Mouse (Mus musculus) brain, adult 2 months (tissue): Measurements from ENCODE around the gene Vps13d.

Experiments used
- DNase-seq: peaks from one replicate; pipeline ENCODE4 v3.0.0; 2011; ENCODE audit warnings: low read depth, low spot score

The Vps13d gene

DNA sequence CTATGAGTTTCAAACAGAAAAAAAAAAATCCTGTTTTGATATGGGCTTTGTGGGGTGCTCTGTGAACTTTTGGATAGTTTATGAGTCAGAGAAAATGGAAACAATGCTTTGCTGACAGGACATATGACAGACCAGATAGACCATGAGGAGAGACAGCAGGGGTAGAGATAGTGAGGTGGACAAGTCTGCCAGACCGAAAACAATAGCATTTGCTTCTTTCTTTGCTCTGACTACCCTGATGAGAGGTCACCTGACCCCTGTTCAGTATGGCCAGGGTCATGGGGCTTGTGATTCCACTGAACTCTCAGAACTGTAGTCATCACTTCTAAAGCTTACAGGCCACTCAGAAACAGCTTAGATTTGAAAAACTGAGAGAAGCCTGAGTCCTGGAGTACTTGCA lies 217.7 kb downstream of the Vps13d start:
- no peak for DNase-seq

DNA sequence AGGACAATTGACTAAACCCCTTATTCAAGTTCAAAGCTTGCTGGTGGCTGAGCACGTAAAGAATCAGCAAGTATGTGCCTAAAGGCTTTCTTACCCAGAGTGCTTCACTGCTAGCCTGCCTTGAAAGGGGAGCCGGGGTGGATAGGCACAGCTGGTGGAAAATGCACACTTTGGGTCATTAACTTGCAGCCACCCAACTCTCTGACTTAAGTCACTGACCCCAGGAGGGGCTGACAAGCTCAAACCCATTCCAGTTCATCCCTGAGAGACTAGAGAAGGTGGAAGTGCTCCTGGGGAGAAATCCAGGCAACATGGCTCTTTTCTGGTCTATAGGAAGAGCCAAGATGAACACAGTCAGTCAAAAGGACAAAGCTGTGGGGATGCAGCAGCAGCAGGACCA lies 219.3 kb downstream of the Vps13d start:
- no peak for DNase-seq

DNA sequence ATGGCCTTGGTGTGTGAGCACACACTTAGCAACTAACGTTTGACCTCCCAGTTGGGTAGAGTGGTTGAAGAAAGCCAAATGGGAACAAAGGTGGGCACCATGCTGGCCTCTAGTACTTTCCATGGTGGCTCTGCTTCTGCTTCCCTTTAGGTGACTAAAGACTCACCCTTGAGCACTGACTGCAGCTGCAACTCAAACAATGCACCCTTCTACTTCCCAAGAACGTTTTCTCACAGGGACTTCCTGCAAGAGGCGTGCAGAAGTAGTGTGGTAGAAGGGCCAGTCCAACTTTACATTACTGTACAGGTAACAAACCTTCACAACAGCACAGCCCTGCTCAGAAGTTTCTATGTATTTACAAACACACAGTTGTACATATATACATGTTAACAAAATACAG lies 220.3 kb downstream of the Vps13d start:
- no peak for DNase-seq

DNA sequence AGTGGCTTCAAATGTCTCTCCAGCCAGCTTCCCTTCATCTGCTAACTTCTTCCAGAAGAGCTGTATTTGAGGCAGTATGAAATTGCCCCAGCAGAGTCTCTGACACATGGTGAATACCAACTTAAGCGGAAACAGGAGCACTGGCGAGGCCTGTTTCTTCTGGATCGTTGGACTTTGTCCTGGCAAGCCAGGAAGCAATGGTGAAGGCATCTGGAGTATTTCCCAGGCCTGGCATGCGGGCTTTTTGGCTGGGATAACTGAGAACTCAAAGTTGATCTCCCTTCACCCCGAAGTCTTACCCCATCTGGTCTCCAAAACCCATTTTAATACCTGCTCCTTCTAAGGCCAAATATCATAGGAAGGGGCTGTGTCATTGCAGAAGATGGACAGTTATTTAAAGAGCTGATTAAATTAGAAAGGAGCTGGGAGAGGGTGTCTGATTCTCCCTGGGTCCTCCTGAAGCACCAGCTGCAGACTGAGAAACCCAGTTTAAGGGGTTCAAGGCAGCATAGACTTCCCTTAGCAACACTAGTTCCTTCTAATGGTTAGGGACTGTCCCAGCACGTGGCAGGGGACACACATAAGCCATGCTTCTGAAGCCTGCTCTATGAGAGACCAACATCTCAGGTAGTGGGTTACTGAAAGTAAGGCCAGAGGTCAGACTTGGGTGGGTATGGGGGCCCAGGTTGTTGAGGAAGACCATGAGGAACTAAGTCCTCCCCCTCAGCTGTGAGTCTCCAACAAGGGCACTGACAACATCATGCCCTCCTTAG lies 221.7 kb downstream of the Vps13d start:
- DNase-seq, result peak; percentile 82

DNA sequence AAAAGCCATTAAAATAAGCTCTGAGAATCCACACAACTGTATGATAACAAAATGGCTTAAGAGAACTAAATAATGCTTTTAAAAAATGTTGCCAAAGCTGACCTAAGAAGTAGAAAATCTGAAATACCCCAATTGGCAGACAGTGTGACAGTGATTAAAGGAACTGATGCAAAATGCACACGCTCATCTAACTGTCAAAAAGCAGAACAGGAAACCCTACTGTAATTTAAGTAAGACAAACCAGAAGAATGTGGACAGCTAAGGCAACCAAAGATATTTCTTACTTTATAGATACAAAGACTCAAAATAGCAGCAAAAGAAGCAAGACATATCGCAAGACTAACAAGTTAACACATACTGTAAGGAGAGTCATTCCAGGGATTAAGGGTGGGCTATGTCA lies 223.8 kb downstream of the Vps13d start:
- no peak for DNase-seq

DNA sequence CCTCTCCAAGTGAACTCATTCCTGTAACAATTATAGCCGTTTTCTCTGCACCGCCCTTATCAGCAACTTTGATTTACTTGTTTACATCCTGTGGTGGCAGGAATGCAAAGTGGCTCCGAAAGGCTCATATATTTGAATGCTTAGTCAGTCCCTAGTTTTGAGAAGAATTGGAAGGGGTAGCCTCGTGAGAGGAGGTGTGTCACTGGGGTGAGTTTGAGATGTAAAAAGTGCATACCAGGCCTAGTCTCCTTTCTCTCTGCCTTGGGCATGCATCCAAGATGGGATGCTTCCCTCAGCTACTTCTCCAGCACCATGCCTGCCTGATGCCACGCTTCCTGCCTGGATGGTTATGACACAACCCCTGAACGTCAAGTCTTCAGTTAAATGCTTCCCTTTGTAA lies 225.8 kb downstream of the Vps13d start:
- DNase-seq, result peak; percentile 16

DNA sequence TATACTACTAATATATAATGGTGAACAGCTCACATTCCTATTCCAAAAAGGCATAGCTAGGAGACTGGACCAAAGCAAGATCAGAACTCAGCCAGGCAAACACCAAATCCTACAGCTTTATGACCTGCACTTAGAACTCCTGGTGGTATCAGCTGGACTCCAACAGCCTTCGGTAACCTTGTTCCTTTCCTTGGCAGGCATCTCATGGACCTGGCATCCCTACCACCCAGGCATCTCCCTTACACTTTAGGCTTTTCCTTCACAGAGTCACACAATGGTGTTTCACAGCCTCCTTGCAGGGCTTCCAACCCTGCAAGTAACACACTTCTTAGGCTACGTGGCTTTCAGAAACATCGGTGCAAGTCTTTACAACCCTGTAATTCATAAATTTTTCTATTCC lies 226.4 kb downstream of the Vps13d start:
- DNase-seq, result no peak

DNA sequence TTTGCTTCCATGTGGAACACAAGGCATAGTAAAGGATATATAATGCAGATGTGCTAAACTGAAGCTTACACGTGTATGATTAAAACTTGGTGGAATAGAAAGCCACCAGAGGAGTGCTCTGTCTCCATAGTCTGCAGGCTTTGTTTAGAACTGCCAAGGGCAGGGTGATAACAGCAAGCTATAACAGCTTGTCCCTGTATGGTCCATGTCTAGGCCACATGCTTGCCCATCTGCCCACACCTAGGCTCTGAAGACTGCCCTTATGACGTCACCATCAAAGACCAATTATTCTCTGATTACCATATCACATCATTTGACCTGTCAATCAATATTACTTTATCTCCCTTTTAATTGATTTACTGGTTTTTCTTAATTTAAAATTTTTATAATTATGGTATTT lies 229.6 kb downstream of the Vps13d start:
- no peak for DNase-seq

DNA sequence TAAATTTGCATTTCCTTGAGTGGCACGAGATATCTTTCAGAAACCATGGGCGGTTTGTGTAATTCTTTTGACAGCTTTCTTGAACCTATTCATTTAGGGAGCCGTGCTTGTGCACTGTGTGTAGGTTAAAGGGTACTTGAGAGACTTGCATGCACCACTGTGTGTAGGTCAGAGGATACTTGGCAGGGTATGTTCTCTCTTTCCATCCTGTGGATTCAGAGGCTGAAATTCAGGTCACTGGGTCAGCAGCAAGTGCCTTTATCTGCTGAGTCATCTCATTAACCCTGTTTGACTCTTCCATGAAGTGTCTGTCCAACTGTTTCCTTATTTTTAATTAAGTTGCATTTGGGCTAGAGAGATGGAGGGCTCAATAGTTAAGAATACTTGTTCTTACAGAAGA lies 233.1 kb downstream of the Vps13d start:
- no peak for DNase-seq

DNA sequence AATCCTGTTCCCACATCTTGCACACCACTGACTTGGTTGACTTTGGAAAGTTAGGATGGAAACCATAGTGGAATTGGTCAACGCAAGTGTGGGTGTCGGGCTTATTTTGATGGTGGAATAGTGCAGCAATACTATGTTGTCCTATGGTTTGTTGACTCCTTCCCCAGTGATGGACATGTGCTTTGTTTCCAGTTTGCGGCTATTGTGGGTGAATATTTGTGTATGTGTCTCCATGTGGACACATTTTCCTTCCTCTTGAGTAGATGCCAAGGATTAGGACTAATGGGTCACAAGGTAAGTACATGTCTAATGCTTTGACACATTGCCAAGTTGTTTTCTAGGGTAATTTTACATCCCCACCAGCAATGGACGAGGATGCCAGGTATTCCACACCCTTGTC lies 233.6 kb downstream of the Vps13d start:
- DNase-seq, result no peak

DNA sequence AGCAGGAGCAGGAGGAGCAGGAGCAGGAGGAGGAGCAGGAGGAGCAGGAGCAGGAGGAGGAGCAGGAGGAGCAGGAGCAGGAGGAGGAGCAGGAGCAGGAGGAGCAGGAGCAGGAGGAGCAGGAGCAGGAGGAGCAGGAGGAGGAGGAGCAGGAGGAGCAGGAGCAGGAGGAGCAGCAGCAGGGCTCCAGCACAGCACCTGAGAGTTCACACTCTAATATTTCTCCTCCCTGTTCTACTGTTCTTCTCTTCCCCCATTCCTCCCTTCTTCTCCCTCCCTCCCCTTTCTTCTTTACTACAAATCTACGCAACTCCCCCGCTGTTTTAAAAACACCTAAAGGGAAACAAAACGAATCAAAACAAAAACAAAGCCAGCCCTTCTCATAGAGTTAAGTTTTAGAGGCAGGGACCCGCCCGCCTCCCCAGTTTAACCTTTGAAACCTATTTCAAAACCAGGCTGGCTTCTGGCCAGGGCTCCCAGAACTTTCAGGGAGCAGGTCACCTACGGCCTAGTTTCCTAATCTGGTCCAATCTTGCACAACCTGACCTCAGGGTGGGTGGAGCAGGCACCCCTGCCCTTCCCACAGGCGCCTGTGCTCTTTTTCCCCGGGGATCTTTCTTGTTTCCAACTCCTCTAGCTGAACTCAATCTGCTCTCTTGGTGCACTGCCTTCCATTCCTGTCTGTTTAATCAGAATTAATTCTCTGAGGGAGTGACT lies 234.5 kb downstream of the Vps13d start:
- DNase-seq, result no peak

DNA sequence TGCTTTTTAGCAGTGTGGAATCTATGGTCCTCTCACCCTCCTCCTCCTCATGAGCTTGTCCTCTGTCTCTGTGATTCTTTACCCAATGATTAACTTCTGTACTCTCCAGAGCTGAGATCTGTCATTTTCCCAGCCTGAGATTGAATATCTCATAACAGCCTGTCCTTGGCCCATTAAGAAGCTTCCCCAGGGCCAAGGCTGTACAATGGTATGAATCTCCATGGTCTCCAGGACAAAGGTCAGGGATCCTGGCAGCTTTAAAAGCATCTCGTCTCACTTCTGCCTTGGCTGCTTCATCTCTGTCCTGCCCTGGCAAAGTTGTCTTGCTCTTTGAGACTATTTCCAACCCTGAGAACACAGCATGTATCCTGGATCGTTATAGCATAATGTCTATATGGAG lies 237.1 kb downstream of the Vps13d start:
- no peak for DNase-seq

DNA sequence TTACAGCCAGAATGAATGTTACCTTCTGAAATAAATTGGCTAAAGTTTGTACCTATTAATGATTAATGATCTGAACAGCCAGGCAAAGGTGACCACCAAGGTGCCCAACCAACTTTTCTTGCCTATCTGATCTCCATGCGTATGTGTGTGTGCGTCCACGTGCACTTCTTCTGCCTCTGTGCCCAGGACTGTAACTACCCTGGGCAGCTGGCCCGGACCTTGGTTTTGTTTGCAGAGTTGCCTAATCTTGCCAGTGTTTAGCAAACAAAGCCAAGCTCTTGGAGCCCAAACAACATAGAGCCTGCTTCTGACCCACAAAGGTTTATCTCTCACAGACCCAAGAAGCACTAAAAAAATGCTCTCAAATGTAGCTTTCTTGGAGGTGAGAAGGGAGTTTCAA lies 237.6 kb downstream of the Vps13d start:
- no peak for DNase-seq

DNA sequence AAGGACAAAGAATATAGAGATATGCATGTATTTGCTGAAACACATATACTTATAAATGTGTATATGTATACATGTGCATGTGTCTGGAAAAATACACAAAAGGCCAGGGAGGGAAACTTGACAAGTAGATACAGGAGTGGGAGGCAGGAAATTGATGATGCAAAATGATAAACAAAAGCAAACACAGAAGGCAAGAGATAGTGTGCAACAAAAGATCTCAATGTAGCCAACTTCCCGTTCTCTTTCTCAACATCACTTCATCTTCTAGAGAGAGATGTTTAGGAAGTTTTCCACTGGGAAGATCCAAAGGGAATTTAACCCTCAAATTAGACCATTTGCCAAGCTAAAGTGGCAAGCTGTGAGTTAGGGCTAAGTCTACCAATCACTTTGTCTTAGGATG lies 238.5 kb downstream of the Vps13d start:
- DNase-seq, result no peak

DNA sequence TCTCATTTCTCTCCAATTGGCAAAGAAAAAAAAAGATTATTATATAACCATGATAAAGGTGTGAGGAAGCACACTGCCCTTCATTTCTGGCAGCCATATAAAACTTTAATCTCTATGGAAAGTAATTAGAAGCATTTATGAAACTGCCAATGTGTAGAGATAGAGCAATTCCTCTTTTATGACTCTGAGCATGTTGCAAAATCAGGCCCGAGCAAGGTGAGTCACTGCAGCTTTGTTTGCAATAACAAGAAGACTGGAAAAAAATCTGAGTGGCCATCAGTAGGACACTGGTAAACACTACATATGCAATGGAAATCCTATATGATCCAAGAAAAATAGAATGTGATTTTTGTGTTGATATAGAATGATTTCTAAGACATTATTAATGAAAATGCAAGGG lies 238.9 kb downstream of the Vps13d start:
- DNase-seq, result no peak

DNA sequence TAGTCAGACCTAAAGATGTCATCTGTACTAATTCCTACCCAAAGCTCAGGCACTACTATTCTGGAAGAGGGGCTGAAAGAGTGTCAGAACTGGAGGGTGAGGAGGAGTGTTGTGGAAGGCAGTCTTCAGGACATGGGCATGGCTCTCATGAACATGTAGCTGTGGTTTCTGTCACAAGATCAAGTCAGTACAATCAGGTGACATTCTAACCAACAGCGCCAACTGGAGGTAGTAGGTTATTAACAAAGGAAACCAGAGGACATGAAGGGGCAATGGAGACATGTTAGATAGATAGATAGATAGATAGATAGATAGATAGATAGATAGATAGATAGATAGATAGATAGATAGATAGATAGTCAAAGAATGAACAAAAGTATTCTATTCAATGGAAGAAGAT lies 241.4 kb downstream of the Vps13d start:
- no peak for DNase-seq

DNA sequence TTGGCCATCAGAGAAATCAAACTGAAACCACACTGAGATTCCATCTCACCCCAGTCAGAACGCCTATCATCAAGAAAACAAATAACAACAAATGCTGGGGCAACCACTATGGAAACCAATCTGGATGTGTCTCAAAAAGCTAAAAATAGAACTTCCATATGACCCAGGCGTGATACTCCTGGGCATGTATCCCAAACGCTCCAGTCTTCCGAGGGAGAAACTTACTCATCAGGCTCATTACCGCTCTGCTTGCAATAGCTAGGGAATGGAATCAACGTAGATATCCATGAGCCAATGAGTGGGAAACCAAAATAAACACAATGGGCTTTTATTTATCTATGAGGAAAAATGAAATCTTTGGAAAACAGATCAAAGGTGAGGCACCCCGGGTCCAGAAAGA lies 242.9 kb downstream of the Vps13d start:
- peak; percentile 61 for DNase-seq

DNA sequence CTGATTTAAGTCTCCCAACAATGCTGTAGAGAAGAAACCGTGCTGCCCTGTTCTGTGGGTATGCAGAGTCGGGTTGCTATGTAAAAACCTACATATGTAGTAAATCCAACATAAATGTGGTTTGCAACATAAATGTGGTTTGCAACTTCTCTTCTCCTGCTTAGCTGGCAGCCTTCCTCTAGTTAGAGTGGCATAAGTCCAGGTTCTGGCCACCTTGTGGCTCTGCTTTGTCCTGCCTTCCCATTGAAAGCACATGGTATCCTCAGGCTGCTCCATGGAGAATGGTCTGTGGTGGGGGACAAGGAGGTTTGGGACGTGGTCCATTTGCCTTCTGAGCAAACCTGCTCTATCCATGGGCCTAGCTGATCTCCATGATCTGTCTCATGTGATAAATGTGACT lies 243.9 kb downstream of the Vps13d start:
- no peak for DNase-seq

DNA sequence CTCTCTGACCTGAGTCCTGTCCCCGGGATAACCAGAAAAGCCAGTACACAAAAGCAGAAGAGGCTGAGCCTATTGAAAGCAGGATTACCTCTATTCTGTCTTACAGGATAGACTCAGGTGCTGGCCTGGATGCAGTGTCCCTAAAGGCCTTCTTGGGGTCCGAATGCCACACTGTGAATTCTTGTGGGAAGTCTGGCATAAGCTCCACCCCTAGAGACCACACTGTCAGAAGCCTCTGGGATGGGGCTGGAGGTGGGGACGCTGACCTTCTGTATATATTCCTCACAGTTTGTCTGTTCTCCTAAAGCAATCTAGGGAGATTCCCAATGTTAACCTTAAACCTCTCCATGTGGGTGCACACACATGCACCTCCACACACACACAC lies 244.5 kb downstream of the Vps13d start:
- no peak for DNase-seq

DNA sequence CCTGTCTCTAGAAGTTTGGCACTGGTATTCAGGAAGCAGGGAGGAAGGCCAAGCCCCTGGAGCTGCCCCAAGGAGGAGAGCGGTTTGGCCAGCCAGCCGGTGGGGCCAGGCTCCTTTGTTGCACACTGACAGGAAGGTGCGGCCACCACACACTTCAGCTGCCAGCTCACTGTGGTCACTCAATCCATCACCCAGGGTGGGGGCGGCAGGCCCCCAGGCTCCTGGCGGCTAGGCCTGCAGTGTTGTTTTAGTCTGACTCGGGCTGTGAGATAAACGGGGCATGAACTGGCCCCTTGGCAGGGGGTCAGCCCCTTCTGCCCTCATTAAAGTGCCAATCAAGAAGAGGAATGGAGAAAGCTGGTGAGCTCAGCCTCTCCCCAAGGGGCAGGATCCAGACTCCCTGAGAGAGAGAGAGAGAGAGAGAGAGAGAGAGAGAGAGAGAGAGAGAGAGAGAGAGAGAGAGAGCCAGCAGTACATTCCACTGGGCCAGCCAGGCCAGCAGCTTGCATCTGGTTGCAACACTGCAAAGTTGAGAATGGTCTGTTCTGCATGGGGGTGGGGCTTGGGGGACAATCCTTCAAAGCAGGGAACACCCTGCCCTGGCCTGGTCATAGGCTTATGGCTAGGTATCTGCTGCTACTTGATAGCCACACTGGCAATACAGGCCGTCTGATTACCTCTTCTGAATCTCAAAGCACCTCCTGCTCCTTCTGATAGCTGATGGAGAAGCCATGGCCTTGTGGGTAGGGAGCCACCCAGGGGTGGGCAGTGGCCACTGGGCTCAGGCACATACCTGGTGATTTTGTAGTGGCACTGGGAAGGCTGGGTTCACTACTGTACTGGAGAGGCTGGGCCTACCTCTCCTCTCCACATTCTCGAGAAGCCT lies 245.1 kb downstream of the Vps13d start:
- DNase-seq, result peak; percentile 12

DNA sequence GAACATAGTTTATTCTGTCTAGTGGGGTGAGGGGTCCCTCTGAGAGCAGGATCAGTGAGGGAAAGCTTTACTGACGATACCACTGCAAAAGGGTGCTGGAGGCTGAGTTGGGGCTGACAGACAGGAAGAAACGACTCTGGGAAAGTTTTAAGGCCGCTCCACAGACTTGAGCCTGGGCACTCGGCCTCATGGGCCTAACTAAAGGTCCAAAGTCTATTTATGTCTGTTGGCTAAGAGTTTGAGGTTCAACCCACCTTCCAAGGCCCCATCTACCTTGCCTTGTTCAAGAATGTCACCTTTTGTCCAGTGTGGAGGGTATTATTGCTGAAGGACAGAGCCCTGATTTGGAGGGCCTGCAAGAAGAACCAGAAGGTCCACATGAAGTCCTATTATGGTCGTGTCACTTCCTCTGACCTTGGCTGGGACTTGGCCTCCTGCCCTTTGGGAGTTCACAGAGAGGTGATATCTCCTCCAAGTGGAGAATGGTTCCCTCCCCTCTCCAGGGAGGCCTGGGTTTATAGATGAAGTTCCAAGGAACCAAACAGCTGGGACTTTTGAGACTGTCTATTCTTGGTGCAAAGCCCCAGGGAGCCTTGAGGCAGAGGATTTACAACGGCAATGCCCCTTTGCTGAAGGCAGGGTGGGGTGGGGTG lies 246.9 kb downstream of the Vps13d start:
- DNase-seq, result no peak

DNA sequence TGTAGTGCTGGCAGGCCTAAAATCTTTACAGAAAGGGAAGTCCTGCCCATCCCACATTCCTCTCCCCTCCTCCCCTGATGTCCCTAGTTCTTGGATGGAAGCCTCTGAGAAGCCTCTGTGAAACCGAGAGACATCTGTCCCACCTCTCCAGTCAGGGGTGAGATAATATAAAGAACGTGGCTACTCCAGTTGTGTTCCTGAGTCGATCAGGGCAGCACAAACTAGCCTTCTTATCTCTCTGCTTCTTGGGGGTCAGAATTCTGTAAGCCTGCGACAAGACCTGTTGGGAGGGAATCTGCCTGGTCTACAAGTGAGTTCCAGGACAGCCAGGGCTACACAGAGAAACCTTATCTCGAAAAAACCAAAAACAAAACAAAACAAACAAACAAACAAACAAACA lies 251.5 kb downstream of the Vps13d start:
- DNase-seq, result no peak
